Comparison of ENCODE assay signal across 8 mouse cellular contexts in genomic region chr9:57520375-57521055, GRCm38 (mm10). TPM values are rescaled to one million over a fixed set of nuclear protein-coding genes. Genes with fewer than 3 reads are reported as not detected.
A peak's percentile ranks its signal among the peaks of the same experiment; 100 is the strongest.
DNase-seq lines count a peak whose midpoint lies in the region; ATAC-seq and TF ChIP-seq lines count a peak whose summit lies in the region.

No protein-coding gene starts in this region.

- TF ChIP-seq CTCF in spleen, adult 2 months (IDR thresholded peaks at IDR 0.05; ENCODE audit: extremely low read depth, insufficient read depth, insufficient read length, insufficient replicate concordance) = no peak
- TF ChIP-seq CTCF in kidney, postnatal 0 days (IDR thresholded peaks at IDR 0.05; ENCODE audit: low read depth) = peak; percentile 33

- DNase-seq in spleen, adult 2 months (ENCODE audit: low read depth in 1 of 2, low spot score in 2 of 2) = no peak
- DNase-seq in spleen, adult 18-20 months = no peak
- DNase-seq in kidney, postnatal 0 days (ENCODE audit: low spot score) = peak; percentile 31
- DNase-seq in urinary bladder, postnatal 4 days (ENCODE audit: low spot score in 2 of 2) = no peak
- DNase-seq in adipocyte (ENCODE audit: low spot score) = no peak
- DNase-seq in left cerebral cortex, postnatal 25 days (ENCODE audit: low spot score in 2 of 2) = no peak

- WGBS in spleen, adult 2 months = 34% methylated on average over 16 of the region's 16 CpGs
- WGBS in embryonic facial prominence, embryonic 15.5 days = 22% methylated on average over 16 of the region's 16 CpGs
- WGBS in kidney, postnatal 0 days = 24% methylated on average over 16 of the region's 16 CpGs
- WGBS in stomach, embryonic 15.5 days = 25% methylated on average over 16 of the region's 16 CpGs

- intact Hi-C loops in left cerebral cortex, postnatal 25 days (cut with DNase I) = loop anchor here (2.0 to 5.0 kb wide), 4 partner anchors 16 to 448 kb away; partner anchors contain the start of genes Rpp25, Scamp5 and Sin3a

- H3K27me3 ChIP-seq in spleen, adult 2 months (ENCODE audit: control insufficient read depth, insufficient read depth, low read length) = no peaks in the 10 kb centered on the region
- no peaks in the 10 kb centered on the region for H3K27me3 ChIP-seq in embryonic facial prominence, embryonic 15.5 days
- H3K27me3 ChIP-seq in kidney, postnatal 0 days (ENCODE audit: insufficient read depth, low read length) = no peaks in the 10 kb centered on the region
- no peaks in the 10 kb centered on the region for H3K27me3 ChIP-seq in stomach, embryonic 15.5 days (replicated peaks)

- ATAC-seq in embryonic facial prominence, embryonic 15.5 days (ENCODE audit: insufficient number of reproducible peaks, low FRiP score, low TSS enrichment, low read depth) = no peak; the same call in 1 of the 2 replicates
- peak; percentile 16 for ATAC-seq in kidney, postnatal 0 days (replicated peaks; ENCODE audit: low FRiP score, low read depth)
- peak; percentile 20; the same call in 1 of the 2 replicates for ATAC-seq in stomach, embryonic 15.5 days (ENCODE audit: insufficient read depth, low FRiP score, low read depth)

- TF ChIP-seq POLR2A in spleen, adult 2 months (IDR thresholded peaks at IDR 0.05; ENCODE audit: low read depth, low read length) = no peak

- peaks cover 8% of the 10 kb centered on the region for H3K4me1 ChIP-seq in spleen, adult 2 months (ENCODE audit: control insufficient read depth, insufficient read depth, insufficient read length)
- H3K4me1 ChIP-seq in embryonic facial prominence, embryonic 15.5 days = peaks cover 18% of the 10 kb centered on the region
- 0 out of 2 replicates have a peak, but pooled peaks cover 6% of the 10 kb centered on the region for H3K4me1 ChIP-seq in kidney, postnatal 0 days (replicated peaks; ENCODE audit: insufficient read depth, low read length)
- H3K4me1 ChIP-seq in stomach, embryonic 15.5 days = peaks cover 14% of the 10 kb centered on the region

- no peaks in the 10 kb centered on the region for H3K9me3 ChIP-seq in embryonic facial prominence, embryonic 15.5 days (replicated peaks)
- no peaks in the 10 kb centered on the region for H3K9me3 ChIP-seq in kidney, postnatal 0 days (replicated peaks; ENCODE audit: low read length)
- H3K9me3 ChIP-seq in stomach, embryonic 15.5 days = no peaks in the 10 kb centered on the region

- peak overlapping the region; percentile 88; the same call in 1 of the 2 replicates for H3K9ac ChIP-seq in embryonic facial prominence, embryonic 15.5 days
- peak overlapping the region; percentile 19; the same call in 1 of the 2 replicates for H3K9ac ChIP-seq in kidney, postnatal 0 days (ENCODE audit: low read depth, low read length)
- H3K9ac ChIP-seq in stomach, embryonic 15.5 days = no peak overlapping the region

- no peaks in the 10 kb centered on the region for H3K36me3 ChIP-seq in spleen, adult 2 months (ENCODE audit: control insufficient read depth, insufficient read depth, low read length)
- H3K36me3 ChIP-seq in embryonic facial prominence, embryonic 15.5 days = no peaks in the 10 kb centered on the region
- no peaks in the 10 kb centered on the region for H3K36me3 ChIP-seq in kidney, postnatal 0 days (ENCODE audit: insufficient read depth, low read length)
- no peaks in the 10 kb centered on the region for H3K36me3 ChIP-seq in stomach, embryonic 15.5 days

- peak overlapping the region; percentile 50; the same call in 1 of the 2 replicates for H3K27ac ChIP-seq in spleen, adult 2 months (ENCODE audit: insufficient read depth, low read length)
- peak overlapping the region; percentile 45; the same call in 1 of the 2 replicates for H3K27ac ChIP-seq in embryonic facial prominence, embryonic 15.5 days (replicated peaks)
- peak overlapping the region; percentile 97; the same call in 1 of the 2 replicates for H3K27ac ChIP-seq in kidney, postnatal 0 days
- peak overlapping the region; percentile 12 for H3K27ac ChIP-seq in stomach, embryonic 15.5 days

- peak overlapping the region; percentile 81 for H3K4me3 ChIP-seq in spleen, adult 2 months (ENCODE audit: extremely low read depth, insufficient read depth, insufficient read length)
- H3K4me3 ChIP-seq in embryonic facial prominence, embryonic 15.5 days (replicated peaks) = peak overlapping the region; percentile 80
- peak overlapping the region; percentile 89 for H3K4me3 ChIP-seq in kidney, postnatal 0 days (replicated peaks; ENCODE audit: low read depth, low read length)
- H3K4me3 ChIP-seq in stomach, embryonic 15.5 days (replicated peaks) = peak overlapping the region; percentile 95

- peak overlapping the region; percentile 69 for H3K4me2 ChIP-seq in embryonic facial prominence, embryonic 15.5 days (replicated peaks)
- peak overlapping the region; percentile 62 for H3K4me2 ChIP-seq in kidney, postnatal 0 days (ENCODE audit: low read length)
- peak overlapping the region; percentile 53 for H3K4me2 ChIP-seq in stomach, embryonic 15.5 days

RNA-seq across cellular contexts. Expression of gene Cox5a, which starts 0.6 kb away (rescaled TPM):
- 135 and 219 TPM in 2 replicates for polyA plus RNA-seq in spleen, adult 2 months (2012; rRNA removed)
- polyA plus RNA-seq in embryonic facial prominence, embryonic 15.5 days (2015; fragmentation: Nextera tagmentation; extraction: Ambion mirVana) = 450 and 454 TPM in 2 replicates
- 1,314 and 1,348 TPM in 2 replicates for polyA plus RNA-seq in kidney, postnatal 0 days (2015; fragmentation: Nextera tagmentation; extraction: Ambion mirVana)
- 621 and 623 TPM in 2 replicates for polyA plus RNA-seq in stomach, embryonic 15.5 days (2015; fragmentation: Nextera tagmentation; extraction: Ambion mirVana)
- 100 to 1,000 TPM; 423 to 447 TPM for total RNA-seq in left cerebral cortex, postnatal 25 days (2021)

RNA-seq across cellular contexts. Expression of gene Rpp25, which starts 16.7 kb away (rescaled TPM):
- polyA plus RNA-seq in spleen, adult 2 months (2012; rRNA removed) = 0.22 and 0.33 TPM in 2 replicates
- 0.68 and 0.89 TPM in 2 replicates for polyA plus RNA-seq in embryonic facial prominence, embryonic 15.5 days (2015; fragmentation: Nextera tagmentation; extraction: Ambion mirVana)
- 3.8 and 4.2 TPM in 2 replicates for polyA plus RNA-seq in kidney, postnatal 0 days (2015; fragmentation: Nextera tagmentation; extraction: Ambion mirVana)
- polyA plus RNA-seq in stomach, embryonic 15.5 days (2015; fragmentation: Nextera tagmentation; extraction: Ambion mirVana) = 6.0 and 6.1 TPM in 2 replicates
- 10 to 100 TPM; 15.6 to 16.1 TPM for total RNA-seq in left cerebral cortex, postnatal 25 days (2021)

RNA-seq across cellular contexts. Expression of gene Fam219b, which starts 16.8 kb away (rescaled TPM):
- 4.1 and 14.5 TPM in 2 replicates for polyA plus RNA-seq in spleen, adult 2 months (2012; rRNA removed)
- polyA plus RNA-seq in embryonic facial prominence, embryonic 15.5 days (2015; fragmentation: Nextera tagmentation; extraction: Ambion mirVana) = 27.3 and 28.2 TPM in 2 replicates
- polyA plus RNA-seq in kidney, postnatal 0 days (2015; fragmentation: Nextera tagmentation; extraction: Ambion mirVana) = 13.6 and 15.1 TPM in 2 replicates
- polyA plus RNA-seq in stomach, embryonic 15.5 days (2015; fragmentation: Nextera tagmentation; extraction: Ambion mirVana) = 18.7 and 19.7 TPM in 2 replicates
- total RNA-seq in left cerebral cortex, postnatal 25 days (2021) = 10 to 100 TPM; 20.6 to 23.5 TPM

RNA-seq across cellular contexts. Expression of gene Mpi, which starts 32.0 kb away (rescaled TPM):
- polyA plus RNA-seq in spleen, adult 2 months (2012; rRNA removed) = 13.0 and 16.7 TPM in 2 replicates
- 47.9 and 50.5 TPM in 2 replicates for polyA plus RNA-seq in embryonic facial prominence, embryonic 15.5 days (2015; fragmentation: Nextera tagmentation; extraction: Ambion mirVana)
- polyA plus RNA-seq in kidney, postnatal 0 days (2015; fragmentation: Nextera tagmentation; extraction: Ambion mirVana) = 34.5 and 35.9 TPM in 2 replicates
- polyA plus RNA-seq in stomach, embryonic 15.5 days (2015; fragmentation: Nextera tagmentation; extraction: Ambion mirVana) = 38.9 and 48.4 TPM in 2 replicates
- total RNA-seq in left cerebral cortex, postnatal 25 days (2021) = 10 to 100 TPM; 68.9 to 74.9 TPM

RNA-seq across cellular contexts. Expression of gene Scamp2, which starts 40.2 kb away (rescaled TPM):
- polyA plus RNA-seq in spleen, adult 2 months (2012; rRNA removed) = 79.2 and 88.4 TPM in 2 replicates
- polyA plus RNA-seq in embryonic facial prominence, embryonic 15.5 days (2015; fragmentation: Nextera tagmentation; extraction: Ambion mirVana) = 82.8 and 84.6 TPM in 2 replicates
- polyA plus RNA-seq in kidney, postnatal 0 days (2015; fragmentation: Nextera tagmentation; extraction: Ambion mirVana) = 100 and 104 TPM in 2 replicates
- 76.6 and 84.2 TPM in 2 replicates for polyA plus RNA-seq in stomach, embryonic 15.5 days (2015; fragmentation: Nextera tagmentation; extraction: Ambion mirVana)
- 10 to 100 TPM; 22.5 to 25.6 TPM for total RNA-seq in left cerebral cortex, postnatal 25 days (2021)

Comparison
In these comparisons a context has a peak if more than half of its experiments do, and no peak if none do; other contexts are left out.
1. H3K27ac ChIP-seq: peak in every context shown above with its lines; median percentile 97 in kidney, postnatal 0 days; 50 in spleen, adult 2 months; 45 in embryonic facial prominence, embryonic 15.5 days; 12 in stomach, embryonic 15.5 days.